Mouse (Mus musculus) liver, embryonic 18 days (tissue): Measurements from ENCODE around the gene Axdnd1. TPM values are rescaled to one million over a fixed set of nuclear protein-coding genes. Genes with fewer than 3 reads are reported as not detected.

Experiments used
- polyA plus RNA-seq: library from polyadenylated mRNA; depleted of rRNA; stranded (reverse); fragments of >200 nt; gene quantifications from 2 replicates; pipeline ENCODE4 v1.2.3, GENCODE M21; 2012; rRNA removed

Axdnd1 gene
- 0.08 and 0.16 TPM in 2 replicates for polyA plus RNA-seq

DNA sequence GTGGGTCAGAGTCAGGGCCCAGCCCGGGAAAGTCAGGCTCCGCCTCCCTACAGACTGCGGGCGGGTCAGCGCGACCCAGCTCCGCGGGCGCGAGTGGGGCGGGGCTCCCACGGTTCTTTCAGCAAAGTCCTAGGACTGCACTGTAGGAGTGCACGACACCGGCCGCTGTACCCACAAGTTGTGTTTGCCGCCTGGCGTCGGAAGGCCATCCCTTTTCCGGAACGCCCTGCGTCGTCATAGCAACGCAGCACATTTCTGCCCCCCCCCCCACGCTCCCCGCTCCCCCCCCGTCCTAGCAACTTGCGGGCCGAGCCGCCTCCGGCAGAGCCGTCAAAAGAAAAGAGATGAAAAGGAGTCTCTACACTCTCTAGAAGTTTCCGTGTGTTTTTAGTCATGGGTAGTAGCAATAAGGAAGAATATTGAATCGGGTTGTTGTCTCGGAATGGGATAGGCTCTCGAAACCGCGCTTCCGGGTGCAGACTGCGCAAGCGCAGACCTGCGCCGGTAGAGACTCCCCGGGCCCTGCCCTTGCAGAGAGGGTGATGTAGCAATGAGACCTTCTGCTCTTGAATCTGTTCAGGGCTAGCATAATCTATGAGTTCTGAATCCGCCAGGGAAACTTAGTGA, at the start of gene Axdnd1:
Gene Axdnd1, minus strand, starts transcription at position 489 of the 627 bp plus-strand sequence.

DNA sequence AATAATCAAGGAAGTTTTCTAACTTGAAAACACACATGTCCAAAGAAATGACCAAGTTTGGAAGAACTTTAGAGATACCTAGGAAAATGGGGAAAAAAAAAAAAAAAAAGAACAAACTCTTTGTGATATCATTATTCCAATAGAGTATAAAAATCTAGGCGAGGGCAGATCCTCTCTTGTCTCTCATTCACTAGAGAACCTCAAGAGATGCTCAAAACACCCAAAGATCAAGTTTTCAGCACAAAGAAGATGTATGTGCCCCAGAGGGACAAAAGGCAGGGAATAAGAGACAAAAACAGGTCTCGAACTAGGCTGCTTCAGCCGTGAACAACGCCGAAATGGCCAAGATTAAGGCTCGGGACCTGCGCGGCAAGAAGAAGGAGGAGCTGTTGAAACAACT, 55.2 kb downstream of the Axdnd1 start, which contains the start of gene Gm2000:
Gene Gm2000, plus strand, starts transcription at position 301 of the 400 bp plus-strand sequence.

DNA sequence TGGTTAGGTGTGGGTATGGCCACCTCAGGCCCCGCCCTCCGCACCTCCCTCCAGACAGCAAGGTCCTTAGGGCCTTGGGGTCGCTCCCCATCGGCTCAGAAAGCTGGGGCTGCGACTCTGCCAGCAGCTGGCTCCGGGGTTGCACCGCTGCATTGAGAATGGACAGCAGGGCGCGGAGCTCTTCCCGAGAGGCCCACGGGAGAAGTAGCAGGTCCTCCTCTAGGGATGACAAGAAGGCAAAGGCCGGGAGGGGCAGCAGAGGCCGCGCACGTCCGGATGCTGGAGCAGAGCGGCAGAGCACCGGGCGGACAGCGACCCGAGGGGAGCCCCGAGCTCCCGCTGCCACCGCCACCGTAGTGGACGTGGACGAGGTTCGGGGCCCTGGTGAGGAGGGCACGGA, 110.3 kb downstream of the Axdnd1 start, which contains the start of gene Nphs2:
Gene Nphs2, plus strand, starts transcription at position 98 of the 400 bp plus-strand sequence.

DNA sequence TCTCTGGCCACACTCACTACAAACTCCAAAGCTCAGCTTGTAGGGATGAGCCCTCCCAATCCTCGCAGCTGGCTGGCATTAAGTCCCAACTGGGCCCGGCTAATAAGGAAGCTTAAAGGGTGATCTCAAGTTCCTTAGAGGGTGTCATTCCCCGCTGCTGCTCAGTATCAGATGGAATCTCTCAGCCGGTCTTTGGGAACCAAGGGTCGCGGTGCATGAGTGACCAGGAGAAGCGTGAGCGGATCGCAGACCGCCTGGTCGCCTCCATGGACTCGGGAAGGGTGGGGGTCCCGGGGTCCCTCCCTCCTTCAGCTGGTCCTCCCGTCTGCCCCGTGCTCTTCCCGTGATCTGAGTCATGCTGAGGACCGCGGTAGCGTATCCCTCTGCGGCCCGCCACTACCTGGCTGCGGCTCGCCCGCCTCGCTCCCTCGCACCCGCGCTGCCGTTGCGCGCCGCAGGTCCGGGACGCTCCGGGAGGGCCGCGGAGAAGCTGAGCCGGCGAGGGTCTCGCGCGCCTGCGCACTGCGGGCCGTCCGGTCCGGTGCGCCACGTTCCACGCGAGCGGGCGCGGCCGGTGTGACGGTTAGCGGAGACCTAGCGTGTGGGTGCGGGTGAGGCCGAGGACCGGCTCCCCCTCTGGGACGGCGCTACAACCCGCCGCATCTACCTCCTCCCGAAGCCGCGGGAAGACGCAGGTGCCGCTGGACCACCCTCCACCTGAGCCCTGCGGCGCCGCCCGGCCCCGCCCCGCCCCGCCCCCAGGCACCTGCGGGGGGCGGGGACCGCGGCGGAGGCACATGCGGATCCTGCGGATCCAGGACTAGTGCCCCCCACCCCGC, 117.8 kb downstream of the Axdnd1 start, which contains the start of gene Tdrd5:
Gene Tdrd5, minus strand, starts transcription at position 754 of the 839 bp plus-strand sequence.

Other genes starting within 250 kb of the Axdnd1 start
- 0.06 and 0.08 TPM in 2 replicates for gene Fam163a, start 216.1 kb downstream of the Axdnd1 start, polyA plus RNA-seq
- gene Tdrd5, start 117.5 kb downstream of the Axdnd1 start, polyA plus RNA-seq: 0.04 and 0.06 TPM in 2 replicates
- gene Nphs2, start 110.4 kb downstream of the Axdnd1 start, polyA plus RNA-seq: not detected in 2 replicates
- gene Gm2000, start 55.1 kb downstream of the Axdnd1 start, polyA plus RNA-seq: 80.8 and 183 TPM in 2 replicates
- gene Soat1, start 53.2 kb upstream of the Axdnd1 start, polyA plus RNA-seq: 31.7 and 34.0 TPM in 2 replicates
- gene Gm10031, start 102.9 kb upstream of the Axdnd1 start, polyA plus RNA-seq: 1.6 and 2.3 TPM in 2 replicates
- 1.6 and 2.1 TPM in 2 replicates for gene Abl2, start 137.6 kb upstream of the Axdnd1 start, polyA plus RNA-seq